Mouse (Mus musculus): ENCODE data around the gene Ehmt2.

- TF ChIP-seq CTCF (IDR thresholded peaks at IDR 0.05; ENCODE audit: control insufficient read depth, insufficient read depth, low read length) = no peak
- no peak for TF ChIP-seq POLR2A (IDR thresholded peaks at IDR 0.05; ENCODE audit: borderline replicate concordance, control insufficient read depth, low read depth, low read length)
Observed at GRCm38 (mm10) chr17:34884704-34885103, 13.6 kb upstream of the Ehmt2 start.
